Mouse (Mus musculus) liver, adult (tissue): ENCODE data around the gene Cdk6.

Source experiments
- GATA4 ChIP-seq: IDR thresholded peaks from 2 replicates; pipeline ENCODE4 v1.6.1; 2014; ENCODE audit warnings: mild to moderate bottlenecking, low read length; ENCODE audit not compliant: insufficient replicate concordance

Gene Cdk6

DNA sequence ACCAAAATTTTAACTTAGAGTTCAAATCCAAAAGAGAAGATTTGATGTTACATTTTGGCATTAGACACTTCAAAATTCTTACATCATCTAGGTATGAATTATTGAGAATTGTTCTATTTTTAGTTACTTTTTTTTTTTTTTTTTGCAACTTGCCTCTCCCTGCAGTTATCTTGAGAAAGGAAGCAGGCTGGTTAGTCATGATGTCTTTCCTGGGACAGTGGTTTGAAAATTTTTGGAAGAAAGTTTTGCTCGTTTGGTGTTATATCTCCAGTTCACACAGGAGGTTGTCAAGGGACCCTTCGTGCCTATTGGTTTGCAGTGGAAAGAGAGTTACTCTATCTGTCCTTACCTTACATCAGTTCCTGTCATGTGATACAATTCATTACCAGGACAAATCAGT lies 29.9 kb downstream of the Cdk6 start:
- TF ChIP-seq GATA4 = no peak

- no peak for TF ChIP-seq GATA4
Measured at GRCm38 (mm10) chr5:3373170-3373569, 31.9 kb downstream of the Cdk6 start.

- no peak for TF ChIP-seq GATA4
Measured at GRCm38 (mm10) chr5:3374763-3375162, 33.5 kb downstream of the Cdk6 start.

DNA sequence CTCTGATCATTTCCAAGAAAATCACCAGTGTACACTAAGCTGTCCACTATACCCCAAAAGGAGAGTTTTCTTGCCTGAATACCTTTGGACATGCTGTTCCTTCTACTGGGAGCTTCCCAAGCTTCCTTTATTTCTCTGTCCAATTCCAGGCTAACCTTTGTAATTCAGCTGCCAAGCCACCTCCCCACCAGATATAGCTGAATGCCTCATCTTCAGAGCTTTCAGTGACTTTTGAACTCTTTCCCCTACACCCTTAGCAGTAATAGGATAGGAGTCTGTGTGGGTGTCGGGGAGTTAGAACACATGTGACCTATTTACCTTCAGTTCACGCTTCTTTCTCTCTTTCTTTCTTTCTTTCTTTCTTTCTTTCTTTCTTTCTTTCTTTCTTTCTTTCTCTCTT lies 34.9 kb downstream of the Cdk6 start:
- TF ChIP-seq GATA4 = no peak

DNA sequence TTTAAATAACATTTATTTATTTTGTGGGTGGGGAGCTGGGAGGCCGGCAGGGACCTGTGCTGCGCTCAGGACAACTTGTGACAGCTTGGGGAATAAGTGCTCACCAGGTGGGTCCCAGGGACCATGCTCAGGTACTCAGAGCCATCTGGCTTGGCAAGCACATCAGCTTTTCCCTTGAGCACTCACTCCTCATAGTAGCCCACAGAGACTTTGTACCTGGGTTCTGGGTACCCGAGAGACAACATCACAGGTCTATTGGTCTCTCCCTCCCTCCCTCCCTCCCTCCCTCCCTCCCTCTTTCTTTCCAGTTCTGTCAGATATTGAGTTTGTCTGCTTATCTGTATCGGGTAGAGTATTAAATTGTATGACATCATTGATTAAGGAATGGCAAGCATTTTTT lies 38.0 kb downstream of the Cdk6 start:
- TF ChIP-seq GATA4 = no peak

- no peak for TF ChIP-seq GATA4
Measured at GRCm38 (mm10) chr5:3380692-3381233, 39.5 kb downstream of the Cdk6 start.

DNA sequence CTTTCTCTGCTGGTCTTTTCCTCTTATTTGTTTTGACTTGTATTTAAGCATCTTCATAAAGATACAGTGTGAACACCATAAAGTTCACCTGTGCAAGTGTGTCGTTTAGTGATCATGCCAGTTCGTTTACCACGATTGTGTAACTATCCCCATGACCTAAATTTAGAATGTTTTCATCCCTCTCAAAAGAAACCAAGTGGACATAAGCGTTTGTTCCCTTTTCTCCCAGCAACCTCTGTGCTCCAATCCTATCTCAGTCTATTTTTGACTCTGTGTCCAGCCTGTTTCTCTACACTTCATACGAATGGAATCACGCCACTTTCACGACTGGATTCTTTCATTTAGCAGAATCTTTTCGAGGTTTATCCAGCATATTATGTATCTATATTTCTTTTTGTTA lies 40.5 kb downstream of the Cdk6 start:
- no peak for TF ChIP-seq GATA4

- TF ChIP-seq GATA4 = no peak
Measured at GRCm38 (mm10) chr5:3382343-3383040, 41.2 kb downstream of the Cdk6 start.

- TF ChIP-seq GATA4 = no peak
Measured at GRCm38 (mm10) chr5:3383547-3383946, 42.3 kb downstream of the Cdk6 start.

- TF ChIP-seq GATA4 = no peak
Measured at GRCm38 (mm10) chr5:3385078-3385477, 43.8 kb downstream of the Cdk6 start.

GRCm38 (mm10) chr5:3386021-3386730 lies 44.9 kb downstream of the Cdk6 start:
- TF ChIP-seq GATA4 = no peak

- no peak for TF ChIP-seq GATA4
Measured at GRCm38 (mm10) chr5:3386731-3387087, 45.4 kb downstream of the Cdk6 start.

DNA sequence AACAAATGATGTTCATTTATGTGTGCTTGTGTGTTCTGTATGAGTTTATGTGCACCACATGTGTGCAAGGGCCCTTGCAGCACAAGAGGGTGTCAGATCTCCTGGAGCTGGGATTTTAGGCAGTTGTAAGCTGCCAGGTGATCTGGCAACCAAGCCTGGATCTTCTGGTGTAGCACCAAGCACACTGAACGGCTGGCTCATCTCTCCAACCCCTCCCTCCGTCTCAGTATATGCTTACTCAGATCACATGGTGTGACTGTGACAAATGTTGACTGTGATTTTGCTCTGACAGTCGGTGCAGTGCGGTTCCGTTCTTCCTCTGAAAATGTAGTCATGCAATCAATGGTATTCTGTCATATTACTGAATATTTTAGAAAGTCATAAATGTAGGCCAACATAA lies 45.9 kb downstream of the Cdk6 start:
- TF ChIP-seq GATA4 = no peak

- no peak for TF ChIP-seq GATA4
Measured at GRCm38 (mm10) chr5:3392856-3393255, 51.6 kb downstream of the Cdk6 start.

DNA sequence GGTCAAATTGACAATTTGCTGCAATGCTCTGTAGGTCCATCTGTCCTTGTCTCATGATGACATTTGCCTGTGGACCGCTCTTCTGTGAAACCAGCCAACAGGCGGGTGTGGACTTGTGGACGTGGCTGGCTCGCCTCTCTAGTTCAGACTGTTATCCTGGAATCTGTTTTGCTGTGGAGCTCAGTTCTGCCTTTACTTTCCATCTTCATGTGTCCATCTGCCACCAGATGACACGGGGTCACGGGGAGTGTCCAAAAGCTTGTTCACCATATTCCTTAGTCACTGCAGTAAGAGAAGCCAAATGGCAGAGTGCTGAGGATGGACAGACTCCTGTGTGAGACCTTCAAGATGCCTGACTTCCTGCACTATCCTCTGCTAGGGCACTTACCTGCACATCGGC lies 52.9 kb downstream of the Cdk6 start:
- TF ChIP-seq GATA4 = no peak

- TF ChIP-seq GATA4 = no peak
Measured at GRCm38 (mm10) chr5:3395020-3395419, 53.7 kb downstream of the Cdk6 start.
